8 mouse cellular contexts compared by ENCODE assay signal in the genomic region with DNA sequence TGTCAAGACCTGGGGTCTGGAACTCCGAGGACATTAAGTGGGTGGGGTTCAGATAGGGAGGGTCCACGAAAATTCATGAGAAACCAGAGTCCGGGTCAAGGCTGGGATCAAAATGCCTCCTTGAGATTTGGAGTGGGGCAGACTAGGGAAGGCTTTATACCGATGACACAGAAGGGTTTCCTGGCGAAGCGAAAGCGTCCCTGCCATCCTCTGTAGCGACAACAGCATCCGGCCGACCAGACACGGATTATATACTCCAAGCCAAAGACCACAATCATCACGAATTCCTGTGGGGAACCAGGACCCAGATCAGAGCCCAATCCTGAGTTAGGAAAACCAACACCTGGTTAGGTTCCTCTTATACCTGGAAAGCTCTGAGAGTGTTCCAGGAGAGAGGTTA. TPM values are rescaled to one million over a fixed set of nuclear protein-coding genes. Genes with fewer than 3 reads are reported as not detected.
DNase-seq lines count a peak whose midpoint lies in the region; ATAC-seq lines count a peak whose summit lies in the region.

No protein-coding gene starts in this region.

- no peaks in the 10 kb centered on the region for H3K36me3 ChIP-seq in heart, embryonic 12.5 days
- no peaks in the 10 kb centered on the region for H3K36me3 ChIP-seq in hindbrain, embryonic 10.5 days
- no peaks in the 10 kb centered on the region for H3K36me3 ChIP-seq in liver, embryonic 16.5 days (ENCODE audit: control insufficient read depth, insufficient read depth)

- H3K4me3 ChIP-seq in heart, embryonic 12.5 days, result peak overlapping the region; percentile 40
- H3K4me3 ChIP-seq in hindbrain, embryonic 10.5 days, result peak overlapping the region; percentile 49
- H3K4me3 ChIP-seq in liver, embryonic 16.5 days (ENCODE audit: low read depth, low read length), result peak overlapping the region; percentile 31

- ATAC-seq in heart, embryonic 12.5 days (ENCODE audit: insufficient number of reproducible peaks, low FRiP score), result no peak
- ATAC-seq in CD4-positive, CD25-positive, alpha-beta regulatory T cell, adult 4 months, result peak; percentile 53
- no peak for ATAC-seq in liver, embryonic 16.5 days (ENCODE audit: low read depth)
- ATAC-seq in megakaryocyte-erythroid progenitor cell, adult 5-6 weeks (replicated peaks; ENCODE audit: low FRiP score, low TSS enrichment, poor library complexity, severe bottlenecking), result no peak

- H3K4me2 ChIP-seq in heart, embryonic 12.5 days, result peak overlapping the region; percentile 73
- peak overlapping the region; percentile 61 for H3K4me2 ChIP-seq in liver, embryonic 16.5 days (ENCODE audit: low read depth, low read length)

- DNase-seq in heart, postnatal 25 days (ENCODE audit: low spot score), result no peak
- no peak for DNase-seq in hindbrain, embryonic 10.5 days (ENCODE audit: low spot score)
- DNase-seq in thymus, postnatal 36 days, result no peak
- no peak for DNase-seq in layer of hippocampus, postnatal 25 days (ENCODE audit: extremely low spot score in 1 of 2, low spot score in 1 of 2)

- H3K9ac ChIP-seq in heart, embryonic 12.5 days, result no peak overlapping the region
- H3K9ac ChIP-seq in liver, embryonic 16.5 days (ENCODE audit: low read depth, low read length), result no peak overlapping the region

- WGBS in heart, embryonic 12.5 days, result 12% methylated on average over 12 of the region's 12 CpGs
- 22% methylated on average over 12 of the region's 12 CpGs for WGBS in hindbrain, embryonic 10.5 days
- 12% methylated on average over 12 of the region's 12 CpGs for WGBS in liver, embryonic 16.5 days (ENCODE audit: insufficient replicate concordance)

- H3K4me1 ChIP-seq in heart, embryonic 12.5 days (replicated peaks), result peaks cover 8% of the 10 kb centered on the region
- H3K4me1 ChIP-seq in hindbrain, embryonic 10.5 days (replicated peaks), result peaks cover 27% of the 10 kb centered on the region
- H3K4me1 ChIP-seq in liver, embryonic 16.5 days (ENCODE audit: control insufficient read depth, low read depth, low read length), result peaks cover 7% of the 10 kb centered on the region

- H3K27me3 ChIP-seq in heart, embryonic 12.5 days (replicated peaks), result peaks cover 63% of the 10 kb centered on the region
- H3K27me3 ChIP-seq in hindbrain, embryonic 10.5 days (ENCODE audit: insufficient read depth, poor library complexity, severe bottlenecking), result peaks cover 61% of the 10 kb centered on the region
- H3K27me3 ChIP-seq in liver, embryonic 16.5 days (ENCODE audit: control insufficient read depth, insufficient read depth, low read depth, low read length), result peaks cover 32% of the 10 kb centered on the region

- H3K27ac ChIP-seq in heart, embryonic 12.5 days (ENCODE audit: poor library complexity, severe bottlenecking), result no peak overlapping the region
- peak overlapping the region; percentile 68; the same call in 1 of the 2 replicates for H3K27ac ChIP-seq in hindbrain, embryonic 10.5 days
- H3K27ac ChIP-seq in liver, embryonic 16.5 days (ENCODE audit: low read length), result no peak overlapping the region

- H3K9me3 ChIP-seq in heart, embryonic 12.5 days (replicated peaks), result no peaks in the 10 kb centered on the region
- H3K9me3 ChIP-seq in hindbrain, embryonic 10.5 days, result no peaks in the 10 kb centered on the region
- H3K9me3 ChIP-seq in liver, embryonic 16.5 days (replicated peaks; ENCODE audit: control insufficient read depth, low read length), result no peaks in the 10 kb centered on the region

- intact Hi-C loops in heart, postnatal 25 days (cut with DNase I), result no loop called here

RNA-seq across cellular contexts. Expression of a gene that starts 31.6 kb away (rescaled TPM):
- 0.89 and 0.95 TPM in 2 replicates for polyA plus RNA-seq in heart, embryonic 12.5 days (2016; fragmentation: Nextera tagmentation; extraction: Ambion mirVana)
- total RNA-seq in heart, postnatal 25 days (2021), result 1 to 10 TPM; 1.8 to 2.2 TPM
- not detected for polyA plus RNA-seq in CD4-positive, CD25-positive, alpha-beta regulatory T cell, adult 4 months (2017; shearing (Covaris generic))
- 3.9 and 4.6 TPM in 2 replicates for polyA plus RNA-seq in hindbrain, embryonic 10.5 days (2016; fragmentation: Nextera tagmentation; extraction: Ambion mirVana)
- 0.05 and 0.14 TPM in 2 replicates for polyA plus RNA-seq in liver, embryonic 16.5 days (2015; fragmentation: Nextera tagmentation; extraction: Ambion mirVana)
- total RNA-seq in megakaryocyte-erythroid progenitor cell, adult 5-6 weeks (2014; fragmentation: Nextera tagmentation), result not detected in 2 replicates
- not detected in 2 replicates for total RNA-seq in megakaryocyte-erythroid progenitor cell, adult 5-6 weeks (2017)
- 1 to 10 TPM; 4.8 to 6.2 TPM for total RNA-seq in layer of hippocampus, postnatal 25 days (2021)

RNA-seq across cellular contexts. Expression of a gene that starts 50.4 kb away (rescaled TPM):
- 41.2 and 43.6 TPM in 2 replicates for polyA plus RNA-seq in heart, embryonic 12.5 days (2016; fragmentation: Nextera tagmentation; extraction: Ambion mirVana)
- total RNA-seq in heart, postnatal 25 days (2021), result 10 to 100 TPM; 46.4 to 61.3 TPM
- polyA plus RNA-seq in CD4-positive, CD25-positive, alpha-beta regulatory T cell, adult 4 months (2017; shearing (Covaris generic)), result not detected
- polyA plus RNA-seq in hindbrain, embryonic 10.5 days (2016; fragmentation: Nextera tagmentation; extraction: Ambion mirVana), result 16.5 and 17.3 TPM in 2 replicates
- polyA plus RNA-seq in liver, embryonic 16.5 days (2015; fragmentation: Nextera tagmentation; extraction: Ambion mirVana), result 44.1 and 44.3 TPM in 2 replicates
- 36.4 and 47.4 TPM in 2 replicates for total RNA-seq in megakaryocyte-erythroid progenitor cell, adult 5-6 weeks (2014; fragmentation: Nextera tagmentation)
- total RNA-seq in megakaryocyte-erythroid progenitor cell, adult 5-6 weeks (2017), result 7.4 and 30.9 TPM in 2 replicates
- total RNA-seq in layer of hippocampus, postnatal 25 days (2021), result 1 to 10 TPM; 1.8 to 2.8 TPM

Comparison
In these comparisons a context has a peak if more than half of its experiments do, and no peak if none do; other contexts are left out.
1. RNA of a gene that starts 50.4 kb away (polyA plus RNA-seq): 44.1 to 44.3 TPM in liver, embryonic 16.5 days, 41.2 to 43.6 TPM in heart, embryonic 12.5 days and 16.5 to 17.3 TPM in hindbrain, embryonic 10.5 days; not detected in CD4-positive, CD25-positive, alpha-beta regulatory T cell, adult 4 months; every median in the first group is over 10 times any median in the second.
2. Peak in every context shown above with its lines, with median percentiles within 50 percentile points of each other: H3K4me3 ChIP-seq.